Mouse (Mus musculus): ENCODE measurements around the gene Ntm. TPM values are rescaled to one million over a fixed set of nuclear protein-coding genes. Genes with fewer than 3 reads are reported as not detected.

Ntm gene
- total and polyA plus RNA-seq, 3 experiments = not detected

GRCm38 (mm10) chr9:29939517-29940034, 23.4 kb downstream of the Ntm start:
- H3K4me3 ChIP-seq (ENCODE audit: control insufficient read depth in 1 of 2, insufficient read depth in 1 of 2, low read depth in 2 of 2, low read length in 2 of 2) = no peak overlapping the region
- DNase-seq (ENCODE audit: low read depth, low spot score) = no peak
- no peak overlapping the region for H3K27ac ChIP-seq (ENCODE audit: control insufficient read depth, low read depth, low read length)

GRCm38 (mm10) chr9:29928796-29929195, 34.1 kb downstream of the Ntm start:
- H3K79me2 ChIP-seq (ENCODE audit: control insufficient read depth, insufficient read depth, low read length, poor library complexity) = no peaks in the 10 kb centered on the region
- H3K4me3 ChIP-seq (ENCODE audit: control insufficient read depth in 1 of 2, insufficient read depth in 1 of 2, low read depth in 2 of 2, low read length in 2 of 2) = no peak overlapping the region
- H3K9ac ChIP-seq (ENCODE audit: control insufficient read depth, low read depth, low read length, poor library complexity, severe bottlenecking) = no peak overlapping the region
- H3K36me3 ChIP-seq (ENCODE audit: control insufficient read depth in 1 of 2, insufficient read depth in 2 of 2, low read length in 2 of 2) = no peaks in the 10 kb centered on the region
- H3K4me1 ChIP-seq (ENCODE audit: control insufficient read depth in 1 of 2, insufficient read depth in 2 of 2, low read length in 2 of 2) = no peaks in the 10 kb centered on the region
- TF ChIP-seq NRF1 (IDR thresholded peaks at IDR 0.05; ENCODE audit: insufficient read depth, low read depth, low read length, poor library complexity, severe bottlenecking) = no peak
- no peak for TF ChIP-seq TBP (IDR thresholded peaks at IDR 0.05; ENCODE audit: low read depth, low read length)
- TF ChIP-seq TAL1 (IDR thresholded peaks at IDR 0.05; ENCODE audit: low read length) = no peak
- TF ChIP-seq MEF2A (IDR thresholded peaks at IDR 0.05; ENCODE audit: extremely low read depth, insufficient replicate concordance, low read depth, low read length, poor library complexity, severe bottlenecking) = no peak
- TF ChIP-seq MYB (IDR thresholded peaks at IDR 0.05; ENCODE audit: low read depth, low read length) = no peak
- TF ChIP-seq KAT2A (conservative IDR thresholded peaks at IDR 0.05; ENCODE audit: low read depth, low read length) = no peak
- no peak for TF ChIP-seq GATA1 (IDR thresholded peaks at IDR 0.05; ENCODE audit: low read depth, low read length)
- TF ChIP-seq TCF12 (IDR thresholded peaks at IDR 0.05; ENCODE audit: low read depth, low read length) = no peak
- TF ChIP-seq USF2 (IDR thresholded peaks at IDR 0.05; ENCODE audit: borderline replicate concordance in 1 of 2, insufficient read depth in 1 of 2, low read depth in 1 of 2, low read length in 2 of 2) = no peak
- no peak for TF ChIP-seq RAD21 (IDR thresholded peaks at IDR 0.05; ENCODE audit: low read depth, low read length)
- TF ChIP-seq CHD1 (IDR thresholded peaks at IDR 0.05; ENCODE audit: low read depth, low read length) = no peak
- no peak for TF ChIP-seq HCFC1 (IDR thresholded peaks at IDR 0.05; ENCODE audit: low read depth, low read length)
- no peak for TF ChIP-seq ZNF384 (IDR thresholded peaks at IDR 0.05; ENCODE audit: low read depth, low read length)
- TF ChIP-seq EP300 (IDR thresholded peaks at IDR 0.05; ENCODE audit: low read depth in 1 of 2, low read length in 2 of 2) = no peak
- no peak for TF ChIP-seq POLR2AphosphoS2 (IDR thresholded peaks at IDR 0.05; ENCODE audit: low read length)
- no peak for TF ChIP-seq CTCF (IDR thresholded peaks at IDR 0.05 in 2 of 3, conservative IDR thresholded peaks at IDR 0.05 in 1 of 3; ENCODE audit: control insufficient read depth in 1 of 3, insufficient read depth in 1 of 3, low read depth in 2 of 3, low read length in 3 of 3, poor library complexity in 1 of 3, severe bottlenecking in 1 of 3)
- no peak for TF ChIP-seq POLR2A (IDR thresholded peaks at IDR 0.05; ENCODE audit: control insufficient read depth in 1 of 2, insufficient read depth in 1 of 2, low read depth in 1 of 2, low read length in 2 of 2, poor library complexity in 1 of 2)
- no peaks in the 10 kb centered on the region for H3K9me3 ChIP-seq (replicated peaks; ENCODE audit: insufficient read depth, low read length)
- H3K27me3 ChIP-seq (ENCODE audit: control insufficient read depth in 1 of 2, insufficient read depth in 2 of 2, low read length in 2 of 2) = no peaks in the 10 kb centered on the region
- no peak for DNase-seq (ENCODE audit: low read depth, low spot score)
- no peak overlapping the region for H3K27ac ChIP-seq (ENCODE audit: control insufficient read depth, low read depth, low read length)

More at GRCm38 (mm10) chr9:29939517-29940034, 23.4 kb downstream of the Ntm start:
- Histone ChIP-seq H3K4me1 (ENCODE audit: control insufficient read depth in 1 of 2, insufficient read depth in 2 of 2, low read length in 2 of 2) (no peaks in the 10 kb centered on the region), H3K9me3 (replicated peaks; ENCODE audit: insufficient read depth, low read length) (no peaks in the 10 kb centered on the region), H3K27me3 (ENCODE audit: control insufficient read depth in 1 of 2, insufficient read depth in 2 of 2, low read length in 2 of 2) (no peaks in the 10 kb centered on the region), H3K9ac (ENCODE audit: control insufficient read depth, low read depth, low read length, poor library complexity, severe bottlenecking) (no peak overlapping the region), H3K36me3 (ENCODE audit: control insufficient read depth in 1 of 2, insufficient read depth in 2 of 2, low read length in 2 of 2) (no peaks in the 10 kb centered on the region), H3K79me2 (ENCODE audit: control insufficient read depth, insufficient read depth, low read length, poor library complexity) (no peaks in the 10 kb centered on the region)
- TF ChIP-seq ZKSCAN1 (IDR thresholded peaks at IDR 0.05; ENCODE audit: low read depth, low read length) (no peak), MAFK (IDR thresholded peaks at IDR 0.05; ENCODE audit: borderline replicate concordance, low read depth, low read length) (no peak), TBP (IDR thresholded peaks at IDR 0.05; ENCODE audit: low read depth, low read length) (no peak), MAX (IDR thresholded peaks at IDR 0.05; ENCODE audit: low read length) (no peak)

Data from MEL (cell line).